Mouse (Mus musculus) hindbrain, embryonic 14.5 days (tissue): ENCODE measurements around the gene Cox16. TPM values are rescaled to one million over a fixed set of nuclear protein-coding genes. Genes with fewer than 3 reads are reported as not detected.
A peak's percentile ranks its signal among the peaks of the same experiment; 100 is the strongest.

ENCODE experiments used
- ATAC-seq: fragments of 200-750 bp; cut with Nextera tagmentation; 2 replicates; pipeline ENCODE4 v1.8.0; 2017; ENCODE audit warnings: moderate number of reproducible peaks, mild to moderate bottlenecking, moderate TSS enrichment, moderate library complexity; ENCODE audit not compliant: low FRiP score
- DNase-seq: peaks from one replicate; pipeline ENCODE4 v3.0.0-alpha.2; 2015; ENCODE audit warnings: low spot score
- H3K27ac ChIP-seq: fragments of 300-500 bp; sonication (generic); 2 replicates; pipeline ENCODE4 v1.5.1; 2014; ENCODE audit warnings: mild to moderate bottlenecking, moderate library complexity
- H3K27me3 ChIP-seq: fragments of 300-500 bp; sonication (generic); 2 replicates; pipeline ENCODE4 v1.6.1; 2014; ENCODE audit warnings: mild to moderate bottlenecking, low read length, mixed read lengths; ENCODE audit not compliant: control insufficient read depth, insufficient read depth
- H3K36me3 ChIP-seq: fragments of 300-500 bp; sonication (generic); replicated peaks from 2 replicates; pipeline ENCODE4 v1.6.1; 2014; ENCODE audit not compliant: control insufficient read depth, insufficient read depth
- H3K4me1 ChIP-seq: fragments of 300-500 bp; sonication (generic); replicated peaks from 2 replicates; pipeline ENCODE4 v1.6.1; 2014; ENCODE audit warnings: antibody characterized with exemption, low read length, mixed read lengths; ENCODE audit not compliant: control insufficient read depth, insufficient read depth
- H3K4me2 ChIP-seq: fragments of 300-500 bp; sonication (generic); replicated peaks from 2 replicates; pipeline ENCODE4 v1.6.1; 2014; ENCODE audit warnings: mild to moderate bottlenecking, moderate library complexity
- H3K4me3 ChIP-seq: fragments of 300-500 bp; sonication (generic); replicated peaks from 2 replicates; pipeline ENCODE4 v1.5.1; 2014; ENCODE audit warnings: mild to moderate bottlenecking, low read length
- H3K9ac ChIP-seq: fragments of 300-500 bp; sonication (generic); 2 replicates; pipeline ENCODE4 v1.6.1; 2014
- H3K9me3 ChIP-seq: fragments of 300-500 bp; sonication (generic); 2 replicates; pipeline ENCODE4 v1.6.1; 2016; ENCODE audit warnings: low read length; ENCODE audit not compliant: control insufficient read depth
- WGBS: fragments of 180-500 bp; shearing (Covaris S2); extraction: QIAGEN DNeasy Blood & Tissue Kit; methylation state at CpG from one replicate; pipeline ENCODE4 v1.1.7; 2014; 5-methylcytosine and 5-hydroxymethylcytosine counted together
- polyA plus RNA-seq: library from polyadenylated mRNA; unstranded; fragments of >200 nt; fragmentation: Nextera tagmentation; extraction: Ambion mirVana; gene quantifications from 2 replicates; pipeline ENCODE4 v1.2.1, GENCODE M21; 2014

Gene Cox16
- polyA plus RNA-seq, 1 experiment from 2014 or later, result 136 TPM

DNA sequence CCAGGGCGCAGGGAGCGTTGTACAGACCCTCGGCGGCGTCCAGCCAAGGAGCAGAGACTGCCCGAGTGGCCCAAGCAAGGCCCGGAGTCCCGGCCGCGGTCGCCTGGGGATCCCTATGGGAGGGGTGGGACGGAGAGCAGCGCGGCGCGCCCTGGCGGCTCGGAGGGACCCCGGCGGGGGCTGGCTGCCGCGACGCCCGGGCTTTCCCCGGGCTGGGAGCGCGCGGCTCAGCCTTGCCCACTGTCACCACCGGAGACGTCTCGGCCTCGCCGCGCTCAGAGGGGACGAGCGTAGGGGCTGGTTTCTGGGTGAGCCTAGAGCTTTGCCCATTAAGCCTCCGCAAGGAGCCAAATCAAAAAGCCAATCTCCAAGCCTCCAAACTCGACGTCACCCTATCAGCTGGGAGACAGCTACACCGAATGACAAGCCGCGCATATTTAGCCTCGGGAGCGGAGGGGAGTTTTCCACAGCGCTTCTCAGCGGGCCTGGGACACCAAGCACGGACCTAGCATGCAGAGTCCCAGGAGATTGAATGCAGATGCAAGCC lies 152.0 kb downstream of the Cox16 start, which contains the start of gene Slc8a3:
Gene Slc8a3, minus strand, starts transcription at position 306 of the 547 bp plus-strand sequence.
- peak within 1 kb of the TSS; percentile 82 for H3K4me3 ChIP-seq
- no peaks in the 10 kb centered on the region for H3K9me3 ChIP-seq
- no peaks in the 10 kb centered on the region for H3K36me3 ChIP-seq
- H3K4me2 ChIP-seq, result peak within 1 kb of the TSS; percentile 95
- peak within 1 kb of the TSS; percentile 94 for H3K9ac ChIP-seq
- peaks cover 11% of the 10 kb centered on the region; the same call in 1 of the 2 replicates for H3K4me1 ChIP-seq
- ATAC-seq (peak; percentile 76), DNase-seq (peak; percentile 68)
- under 1% methylated on average over 46 of the region's 47 CpGs for WGBS
- no peaks in the 10 kb centered on the region; the same call in 1 of the 2 replicates for H3K27me3 ChIP-seq
- peak within 1 kb of the TSS; percentile 94 for H3K27ac ChIP-seq

DNA sequence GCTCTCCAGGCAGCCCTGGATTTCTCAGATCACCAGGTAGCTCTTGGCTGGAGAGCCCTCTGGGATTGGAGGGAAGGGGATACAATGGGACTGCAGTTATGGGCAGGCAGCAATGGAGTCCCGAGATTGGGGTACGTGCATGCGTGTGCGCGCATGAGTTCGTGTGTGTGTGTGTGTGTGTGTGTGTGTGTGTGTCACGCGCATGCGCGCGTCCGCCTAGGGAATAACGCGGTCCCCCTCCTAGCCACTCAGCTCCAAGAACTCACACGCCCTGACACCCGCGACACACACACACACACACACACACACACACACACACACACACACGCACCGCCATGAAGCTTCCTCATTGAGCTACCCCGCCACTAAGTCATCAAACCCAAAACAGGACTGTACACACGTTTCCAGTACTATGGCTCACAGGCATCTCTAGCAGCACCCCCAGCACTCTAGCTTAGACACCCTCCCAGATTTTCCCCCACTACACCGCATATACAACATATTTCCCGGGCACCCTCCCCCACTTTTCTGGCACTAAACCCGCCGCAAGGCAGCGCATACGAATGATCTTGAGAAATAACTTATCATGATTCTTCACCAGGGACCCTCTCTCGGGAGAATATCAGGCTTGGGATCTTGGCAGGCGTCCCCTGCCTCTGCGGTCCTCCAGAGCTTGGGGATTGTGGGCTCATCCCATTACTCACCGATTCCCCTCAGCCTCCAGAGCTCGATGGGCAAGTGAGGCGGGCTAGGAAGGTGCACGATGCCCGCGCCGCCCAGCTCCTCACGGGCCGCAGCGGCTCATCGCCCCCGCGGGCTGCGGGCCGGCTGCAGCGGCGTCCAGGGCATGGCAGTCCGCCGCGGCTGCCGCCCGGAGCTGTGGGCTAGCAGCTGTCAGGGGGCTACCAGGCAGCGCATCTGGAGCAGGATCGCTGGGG lies 152.7 kb downstream of the Cox16 start:
- WGBS, result under 1% methylated on average over 52 of the region's 54 CpGs

DNA sequence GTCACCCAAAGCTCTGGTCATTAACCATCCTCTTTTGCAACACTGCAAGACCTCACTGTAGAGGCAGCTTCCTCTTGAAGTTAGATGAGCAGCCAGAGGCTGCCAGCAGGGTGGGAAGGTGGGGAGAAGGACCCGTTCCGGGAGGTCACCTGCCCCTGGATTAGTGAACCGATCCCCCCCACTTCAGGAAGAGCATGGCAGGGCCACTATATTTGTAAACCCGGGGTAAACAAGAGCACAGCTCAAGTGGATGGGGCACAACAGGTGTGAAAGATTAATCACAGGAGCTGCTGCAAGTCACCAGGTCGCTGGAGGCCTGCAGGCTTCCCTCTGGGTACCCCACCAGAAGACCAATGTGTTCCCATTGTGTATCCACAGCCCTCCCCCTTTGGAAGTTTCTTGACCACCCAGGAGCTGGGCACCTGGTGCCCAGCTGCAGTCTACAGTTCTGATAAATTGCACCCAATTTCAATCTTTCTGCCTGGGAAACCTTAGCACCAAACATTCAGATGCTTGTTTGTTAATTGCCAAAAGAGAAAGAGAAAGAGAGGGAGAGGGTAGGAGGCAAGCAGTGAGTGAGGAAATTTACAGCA lies 153.8 kb downstream of the Cox16 start:
- DNase-seq, result no peak
- H3K9ac ChIP-seq, result peak overlapping the region; percentile 94
- H3K9me3 ChIP-seq, result no peaks in the 10 kb centered on the region
- no peaks in the 10 kb centered on the region; the same call in 1 of the 2 replicates for H3K27me3 ChIP-seq
- H3K27ac ChIP-seq, result peak overlapping the region; percentile 80
- peak overlapping the region; percentile 95 for H3K4me2 ChIP-seq
- no peak for ATAC-seq
- H3K4me3 ChIP-seq, result peak overlapping the region; percentile 82
- no peaks in the 10 kb centered on the region for H3K36me3 ChIP-seq
- H3K4me1 ChIP-seq, result peaks cover 11% of the 10 kb centered on the region; the same call in 1 of the 2 replicates
- WGBS, result 56% methylated on average over 5 of the region's 5 CpGs

More for the DNA sequence above, 152.7 kb downstream of the Cox16 start:
- H3K9me3 ChIP-seq, result no peaks in the 10 kb centered on the region
- H3K9ac ChIP-seq, result peak overlapping the region; percentile 94
- peak overlapping the region; percentile 95 for H3K4me2 ChIP-seq
- no peaks in the 10 kb centered on the region; the same call in 1 of the 2 replicates for H3K27me3 ChIP-seq
- peaks cover 11% of the 10 kb centered on the region; the same call in 1 of the 2 replicates for H3K4me1 ChIP-seq
- H3K4me3 ChIP-seq, result peak overlapping the region; percentile 82
- ATAC-seq (peak; percentile 84), DNase-seq (peak; percentile 79)
- H3K27ac ChIP-seq, result peak overlapping the region; percentile 94
- no peaks in the 10 kb centered on the region for H3K36me3 ChIP-seq

DNA sequence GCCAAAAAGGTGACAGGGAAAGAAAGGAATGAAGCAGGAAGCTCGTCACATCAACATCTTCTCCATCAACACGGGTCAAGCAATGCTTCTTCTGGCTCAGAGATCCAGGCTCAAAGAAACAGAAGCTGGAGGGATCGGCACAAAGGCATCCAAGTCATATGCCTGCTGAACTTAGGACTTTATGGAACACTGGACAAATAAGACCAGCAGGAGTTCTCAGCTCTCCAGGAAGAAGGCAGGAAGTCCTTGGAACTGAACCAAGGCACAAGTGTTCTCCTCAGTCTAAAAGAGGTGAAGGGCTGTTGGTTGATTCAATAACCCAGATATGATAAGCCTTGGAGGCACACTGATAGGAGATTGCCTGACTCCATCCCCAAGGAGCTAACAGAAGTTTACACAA lies 159.9 kb downstream of the Cox16 start:
- ATAC-seq (no peak), DNase-seq (no peak)
- H3K4me1 ChIP-seq, result peaks cover 7% of the 10 kb centered on the region
- no peak overlapping the region for H3K4me2 ChIP-seq
- no peaks in the 10 kb centered on the region for H3K9me3 ChIP-seq
- H3K27ac ChIP-seq, result no peak overlapping the region
- no peak overlapping the region for H3K9ac ChIP-seq
- no peaks in the 10 kb centered on the region for H3K36me3 ChIP-seq
- WGBS, result 76% methylated on average over 3 of the region's 3 CpGs
- H3K4me3 ChIP-seq, result no peak overlapping the region
- H3K27me3 ChIP-seq, result no peaks in the 10 kb centered on the region

DNA sequence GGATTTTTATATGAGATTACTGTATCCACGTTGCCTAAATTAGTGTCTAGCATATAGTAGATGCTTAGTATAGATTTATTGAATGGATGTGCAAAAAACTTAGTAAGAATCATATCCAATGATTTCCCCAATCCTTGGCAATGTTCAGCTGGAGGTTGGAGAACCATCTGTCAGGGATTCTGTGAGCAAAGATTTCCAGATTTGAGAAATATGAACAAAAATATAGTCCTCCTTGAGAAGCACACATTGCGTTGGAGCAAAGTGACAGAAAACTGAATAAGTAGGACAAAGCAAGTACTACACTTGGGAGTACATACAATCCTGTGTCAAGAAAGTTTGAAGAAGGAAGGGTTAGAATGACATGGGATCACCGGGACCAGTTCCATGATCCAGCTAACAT lies 160.8 kb downstream of the Cox16 start:
- no peaks in the 10 kb centered on the region for H3K36me3 ChIP-seq
- DNase-seq, result no peak
- H3K4me3 ChIP-seq, result no peak overlapping the region
- peaks cover 7% of the 10 kb centered on the region for H3K4me1 ChIP-seq
- no peaks in the 10 kb centered on the region for H3K9me3 ChIP-seq
- ATAC-seq, result no peak
- H3K9ac ChIP-seq, result no peak overlapping the region
- no peaks in the 10 kb centered on the region for H3K27me3 ChIP-seq
- H3K27ac ChIP-seq, result no peak overlapping the region
- 94% methylated on average over 3 of the region's 3 CpGs for WGBS
- H3K4me2 ChIP-seq, result no peak overlapping the region

DNA sequence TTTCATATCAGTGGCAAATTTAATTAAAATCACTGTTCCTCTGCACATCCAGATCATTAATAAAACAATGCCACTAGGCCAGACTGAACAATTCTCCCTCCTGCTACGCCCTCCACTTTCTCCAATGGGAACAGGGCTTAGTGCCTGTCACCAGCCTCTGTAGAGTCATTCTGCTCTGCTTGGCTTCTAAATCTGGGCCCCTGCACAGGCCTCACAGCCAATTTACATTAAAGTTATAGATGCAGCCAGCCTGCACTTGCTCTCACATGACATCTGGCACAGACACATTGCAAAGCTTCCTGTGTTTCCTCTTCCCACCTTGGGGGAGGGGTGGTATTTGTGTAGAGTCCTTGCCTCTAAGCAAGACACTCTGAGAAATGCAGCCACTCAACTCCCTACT lies 163.9 kb downstream of the Cox16 start:
- no peaks in the 10 kb centered on the region for H3K9me3 ChIP-seq
- no peaks in the 10 kb centered on the region for H3K27me3 ChIP-seq
- H3K4me3 ChIP-seq, result no peak overlapping the region
- H3K36me3 ChIP-seq, result no peaks in the 10 kb centered on the region
- no peak overlapping the region for H3K9ac ChIP-seq
- no peak for DNase-seq
- peaks cover 7% of the 10 kb centered on the region for H3K4me1 ChIP-seq
- 60% methylated on average over 1 of the region's 1 CpGs for WGBS
- no peak for ATAC-seq
- H3K4me2 ChIP-seq, result no peak overlapping the region
- no peak overlapping the region for H3K27ac ChIP-seq

DNA sequence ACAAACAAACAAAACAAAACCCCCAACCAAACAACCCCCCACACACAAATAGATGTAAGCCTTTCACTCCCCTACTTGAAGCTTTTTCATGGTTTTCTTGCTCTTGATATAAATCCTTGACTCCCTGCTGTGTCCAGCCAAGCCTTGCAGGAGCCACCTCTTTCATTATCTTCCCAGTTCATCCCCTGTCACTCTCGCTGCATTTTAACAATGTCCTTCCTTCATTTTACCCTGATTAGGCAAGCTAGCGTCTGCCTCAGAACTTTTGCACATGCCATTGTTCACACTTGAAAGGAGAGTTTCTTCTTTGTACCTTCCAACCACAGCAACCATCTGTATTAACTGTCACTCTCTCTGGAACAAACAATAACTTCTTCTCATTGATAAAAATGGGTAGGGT lies 167.1 kb downstream of the Cox16 start:
- Histone ChIP-seq H3K9me3 (no peaks in the 10 kb centered on the region), H3K4me1 (peaks cover 7% of the 10 kb centered on the region), H3K4me3 (no peak overlapping the region), H3K4me2 (no peak overlapping the region), H3K36me3 (0 out of 2 replicates have a peak, but pooled peaks cover 9% of the 10 kb centered on the region), H3K9ac (no peak overlapping the region), H3K27me3 (no peaks in the 10 kb centered on the region), H3K27ac (no peak overlapping the region)
- 4% methylated on average over 2 of the region's 2 CpGs for WGBS
- no peak for ATAC-seq
- DNase-seq, result no peak

DNA sequence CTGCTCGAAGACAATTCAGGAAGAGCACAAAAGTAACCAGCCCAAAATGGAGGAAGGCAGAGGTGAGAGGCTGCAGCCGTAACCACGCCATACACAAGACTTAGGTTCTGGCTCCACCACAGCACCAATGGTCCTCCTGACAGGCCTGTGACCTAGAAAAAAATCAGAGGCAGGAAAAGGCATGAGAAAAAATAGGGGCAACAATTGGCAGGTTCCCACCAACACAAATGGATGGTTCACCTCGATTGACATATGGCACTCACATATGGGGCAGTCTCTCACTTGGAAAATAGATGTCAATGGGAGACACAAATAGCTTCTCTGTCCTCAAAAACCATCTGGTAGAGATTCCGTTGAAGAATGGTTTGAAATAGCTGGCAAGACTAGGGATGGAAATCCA lies 169.0 kb downstream of the Cox16 start:
- no peaks in the 10 kb centered on the region for H3K27me3 ChIP-seq
- no peak overlapping the region for H3K4me3 ChIP-seq
- peaks cover 11% of the 10 kb centered on the region; the same call in 1 of the 2 replicates for H3K36me3 ChIP-seq
- DNase-seq (no peak), ATAC-seq (no peak)
- H3K4me2 ChIP-seq, result no peak overlapping the region
- H3K9me3 ChIP-seq, result no peaks in the 10 kb centered on the region
- H3K9ac ChIP-seq, result no peak overlapping the region
- 90% methylated on average over 5 of the region's 5 CpGs for WGBS
- H3K4me1 ChIP-seq, result peaks cover 3% of the 10 kb centered on the region; the same call in 1 of the 2 replicates
- no peak overlapping the region for H3K27ac ChIP-seq
